Mouse (Mus musculus) embryonic facial prominence, embryonic 11.5 days (tissue): ENCODE data around the gene Krtap26-1. TPM values are rescaled to one million over a fixed set of nuclear protein-coding genes. Genes with fewer than 3 reads are reported as not detected.

ENCODE experiments used
- ATAC-seq: fragments of 200-750 bp; cut with Nextera tagmentation; replicated peaks from 2 replicates; pipeline ENCODE4 v1.8.0; 2017; ENCODE audit warnings: low read depth; ENCODE audit not compliant: insufficient number of reproducible peaks, low FRiP score, low TSS enrichment
- DNase-seq: peaks from one replicate; pipeline ENCODE4 v3.0.0-alpha.2; 2015; ENCODE audit warnings: low spot score
- H3K27ac ChIP-seq: fragments of 300-500 bp; sonication (generic); replicated peaks from 2 replicates; pipeline ENCODE4 v1.5.1; 2014; ENCODE audit warnings: mild to moderate bottlenecking, low read depth, low read length, control low read depth
- H3K27me3 ChIP-seq: fragments of 300-500 bp; sonication (generic); 2 replicates; pipeline ENCODE4 v1.6.1; 2014; ENCODE audit warnings: mild to moderate bottlenecking, low read length, moderate library complexity, mixed read lengths; ENCODE audit not compliant: control insufficient read depth, insufficient read depth
- H3K36me3 ChIP-seq: fragments of 300-500 bp; sonication (generic); replicated peaks from 2 replicates; pipeline ENCODE4 v1.6.1; 2014; ENCODE audit warnings: low read depth, mild to moderate bottlenecking, low read length, moderate library complexity, mixed read lengths; ENCODE audit not compliant: control insufficient read depth, insufficient read depth
- H3K4me1 ChIP-seq: fragments of 300-500 bp; sonication (generic); 2 replicates; pipeline ENCODE4 v1.6.1; 2014; ENCODE audit warnings: low read length, mixed read lengths; ENCODE audit not compliant: control insufficient read depth, insufficient read depth
- H3K4me2 ChIP-seq: fragments of 300-500 bp; sonication (generic); 2 replicates; pipeline ENCODE4 v1.6.1; 2014; ENCODE audit warnings: low read depth, mild to moderate bottlenecking, control low read depth, low read length, moderate library complexity
- H3K4me3 ChIP-seq: fragments of 300-500 bp; sonication (generic); 2 replicates; pipeline ENCODE4 v1.5.1; 2014; ENCODE audit warnings: low read depth, low read length, control low read depth
- H3K9ac ChIP-seq: fragments of 300-500 bp; sonication (generic); replicated peaks from 2 replicates; pipeline ENCODE4 v1.6.1; 2014; ENCODE audit warnings: mild to moderate bottlenecking, control low read depth, low read length
- H3K9me3 ChIP-seq: fragments of 300-500 bp; sonication (generic); replicated peaks from 2 replicates; pipeline ENCODE4 v1.6.1; 2016; ENCODE audit warnings: mild to moderate bottlenecking, low read length, inconsistent platforms, mixed read lengths; ENCODE audit not compliant: control insufficient read depth
- WGBS: fragments of 180-500 bp; shearing (Covaris S2); extraction: QIAGEN DNeasy Blood & Tissue Kit; methylation state at CpG from one replicate; pipeline ENCODE4 v1.1.7; 2014; 5-methylcytosine and 5-hydroxymethylcytosine counted together
- polyA plus RNA-seq: library from polyadenylated mRNA; unstranded; fragments of >200 nt; fragmentation: Nextera tagmentation; extraction: Ambion mirVana; gene quantifications from 2 replicates; pipeline ENCODE4 v1.2.1, GENCODE M21; 2014

The Krtap26-1 gene
- polyA plus RNA-seq, 1 experiment from 2014 or later = not detected

DNA sequence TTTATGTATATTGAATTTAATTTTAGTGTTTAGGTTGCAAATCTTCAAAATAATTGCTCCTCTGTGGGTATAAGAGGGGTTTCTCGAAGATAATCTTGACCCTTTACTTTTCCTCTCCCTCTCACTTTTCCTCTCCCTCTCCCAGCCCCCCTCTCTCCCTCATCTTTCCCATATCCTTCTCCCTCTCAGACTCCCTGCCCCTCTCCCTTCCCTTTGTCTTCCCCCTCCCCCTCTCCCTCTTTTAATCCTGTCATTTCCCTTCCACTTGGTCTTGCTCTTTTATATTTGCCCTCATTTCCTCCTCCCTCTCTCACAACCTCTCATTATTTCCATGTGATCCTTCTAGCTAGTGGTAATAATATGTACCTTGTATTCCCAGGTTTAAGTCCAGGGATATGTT lies 45.1 kb downstream of the Krtap26-1 start:
- Histone ChIP-seq H3K36me3 (no peaks in the 10 kb centered on the region), H3K4me2 (no peak overlapping the region), H3K4me3 (no peak overlapping the region), H3K27ac (no peak overlapping the region), H3K27me3 (no peaks in the 10 kb centered on the region), H3K4me1 (no peaks in the 10 kb centered on the region), H3K9ac (no peak overlapping the region), H3K9me3 (no peaks in the 10 kb centered on the region)
- ATAC-seq (no peak), DNase-seq (peak; percentile 28)
- 56% methylated on average over 1 of the region's 1 CpGs for WGBS

DNA sequence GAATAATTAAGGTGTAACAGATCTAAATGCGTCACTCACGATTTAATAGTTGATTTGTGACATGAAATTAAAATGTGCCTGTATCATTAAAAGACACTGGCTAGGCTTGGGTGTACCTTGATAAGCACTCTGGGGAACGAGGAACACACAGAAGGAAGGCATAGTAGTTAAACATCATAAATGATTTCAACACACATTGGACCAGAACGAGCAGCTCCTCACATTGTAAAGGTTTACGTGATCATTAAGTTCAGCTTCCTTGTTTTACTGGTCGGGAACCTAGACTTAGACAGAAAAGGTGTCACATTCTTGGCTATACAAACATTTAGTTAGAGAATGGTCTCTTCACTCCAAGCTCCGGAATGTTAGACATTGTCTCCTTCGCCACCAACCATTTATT lies 47.3 kb downstream of the Krtap26-1 start:
- Histone ChIP-seq H3K4me1 (no peaks in the 10 kb centered on the region), H3K9ac (no peak overlapping the region), H3K27me3 (no peaks in the 10 kb centered on the region), H3K27ac (no peak overlapping the region), H3K4me3 (no peak overlapping the region), H3K36me3 (no peaks in the 10 kb centered on the region), H3K9me3 (no peaks in the 10 kb centered on the region), H3K4me2 (no peak overlapping the region)
- DNase-seq (no peak), ATAC-seq (no peak)
- 70% methylated on average over 8 of the region's 8 CpGs for WGBS

GRCm38 (mm10) chr16:88599504-88600237 lies 47.9 kb downstream of the Krtap26-1 start:
- Histone ChIP-seq H3K9ac (no peak overlapping the region), H3K9me3 (no peaks in the 10 kb centered on the region), H3K27me3 (no peaks in the 10 kb centered on the region), H3K27ac (no peak overlapping the region), H3K36me3 (no peaks in the 10 kb centered on the region), H3K4me2 (no peak overlapping the region), H3K4me1 (no peaks in the 10 kb centered on the region), H3K4me3 (no peak overlapping the region)
- WGBS = 43% methylated on average over 16 of the region's 16 CpGs
- no peak for ATAC-seq
- DNase-seq = peak; percentile 47

Other genes with a start within 250 kb of the Krtap26-1 start
- gene Cldn17, start 140.8 kb downstream of the Krtap26-1 start, polyA plus RNA-seq = not detected in 2 replicates
- 4.5 and 5.3 TPM in 2 replicates for gene Cldn8, start 84.6 kb downstream of the Krtap26-1 start, polyA plus RNA-seq
- gene Krtap24-1, start 35.5 kb downstream of the Krtap26-1 start, polyA plus RNA-seq = not detected in 2 replicates
- not detected in 2 replicates for gene 2310079G19Rik, start 20.1 kb downstream of the Krtap26-1 start, polyA plus RNA-seq
- not detected in 2 replicates for gene Krtap27-1, start 23.9 kb upstream of the Krtap26-1 start, polyA plus RNA-seq
- not detected in 2 replicates for gene 2310061N02Rik, start 60.2 kb upstream of the Krtap26-1 start, polyA plus RNA-seq
- not detected in 2 replicates for gene Krtap13-1, start 81.1 kb upstream of the Krtap26-1 start, polyA plus RNA-seq
- not detected in 2 replicates for gene Krtap13, start 103.8 kb upstream of the Krtap26-1 start, polyA plus RNA-seq
- gene 2310034C09Rik, start 111.1 kb upstream of the Krtap26-1 start, polyA plus RNA-seq = not detected in 2 replicates
- not detected in 2 replicates for gene 2310057N15Rik, start 126.4 kb upstream of the Krtap26-1 start, polyA plus RNA-seq
- gene Gm5965, start 130.1 kb upstream of the Krtap26-1 start, polyA plus RNA-seq = not detected in 2 replicates
- not detected in 2 replicates for gene Gm20741, start 164.4 kb upstream of the Krtap26-1 start, polyA plus RNA-seq
- gene Krtap15, start 172.4 kb upstream of the Krtap26-1 start, polyA plus RNA-seq = not detected in 2 replicates
- not detected in 2 replicates for gene Krtap14, start 178.3 kb upstream of the Krtap26-1 start, polyA plus RNA-seq
- not detected in 2 replicates for gene Krtap19-1, start 221.6 kb upstream of the Krtap26-1 start, polyA plus RNA-seq
- gene Krtap19-2, start 226.5 kb upstream of the Krtap26-1 start, polyA plus RNA-seq = not detected in 2 replicates
- not detected in 2 replicates for gene Krtap19-3, start 230.2 kb upstream of the Krtap26-1 start, polyA plus RNA-seq
- gene Krtap19-4, start 237.3 kb upstream of the Krtap26-1 start, polyA plus RNA-seq = not detected in 2 replicates
- not detected in 2 replicates for gene Krtap19-5, start 248.7 kb upstream of the Krtap26-1 start, polyA plus RNA-seq